Mouse (Mus musculus): ENCODE measurements around the gene Scrt2. TPM values are rescaled to one million over a fixed set of nuclear protein-coding genes. Genes with fewer than 3 reads are reported as not detected.

The Scrt2 gene
- total and polyA plus RNA-seq, 2 experiments from 2014 or later: 2.2 to 10.8 TPM

- Histone ChIP-seq H3K9ac (replicated peaks; ENCODE audit: low read length, poor library complexity, severe bottlenecking) (no peak overlapping the region), H3K4me3 (ENCODE audit: low read depth, low read length) (no peak overlapping the region), H3K27ac (ENCODE audit: low read depth, low read length) (no peak overlapping the region), H3K9me3 (ENCODE audit: low read length) (no peaks in the 10 kb centered on the region), H3K4me2 (ENCODE audit: low read depth, low read length, poor library complexity, severe bottlenecking) (no peak overlapping the region), H3K36me3 (ENCODE audit: insufficient read depth, low read length) (no peaks in the 10 kb centered on the region), H3K4me1 (ENCODE audit: insufficient read depth, low read length) (peaks cover 9% of the 10 kb centered on the region; the same call in 1 of the 2 replicates), H3K27me3 (ENCODE audit: insufficient read depth, low read length) (no peaks in the 10 kb centered on the region)
- WGBS: 70% methylated on average over 13 of the region's 13 CpGs
- no peak for TF ChIP-seq CTCF (IDR thresholded peaks at IDR 0.05)
- ATAC-seq (ENCODE audit: low FRiP score): no peak
- DNase-seq (ENCODE audit: low spot score): no peak
Measured at GRCm38 (mm10) chr2:152101761-152102160, 20.4 kb downstream of the Scrt2 start.

GRCm38 (mm10) chr2:152102369-152102768, 21.0 kb downstream of the Scrt2 start:
- Histone ChIP-seq H3K4me3 (ENCODE audit: low read depth, low read length) (no peak overlapping the region), H3K27ac (ENCODE audit: low read depth, low read length) (no peak overlapping the region), H3K4me2 (ENCODE audit: low read depth, low read length, poor library complexity, severe bottlenecking) (no peak overlapping the region), H3K9me3 (ENCODE audit: low read length) (no peaks in the 10 kb centered on the region), H3K9ac (replicated peaks; ENCODE audit: low read length, poor library complexity, severe bottlenecking) (no peak overlapping the region), H3K36me3 (ENCODE audit: insufficient read depth, low read length) (no peaks in the 10 kb centered on the region), H3K4me1 (ENCODE audit: insufficient read depth, low read length) (peaks cover 9% of the 10 kb centered on the region; the same call in 1 of the 2 replicates), H3K27me3 (ENCODE audit: insufficient read depth, low read length) (no peaks in the 10 kb centered on the region)
- 65% methylated on average over 6 of the region's 6 CpGs for WGBS
- TF ChIP-seq CTCF (IDR thresholded peaks at IDR 0.05): no peak
- ATAC-seq (ENCODE audit: low FRiP score) (no peak), DNase-seq (ENCODE audit: low spot score) (no peak)

- Histone ChIP-seq H3K27me3 (ENCODE audit: insufficient read depth, low read length) (no peaks in the 10 kb centered on the region), H3K36me3 (ENCODE audit: insufficient read depth, low read length) (peaks cover 8% of the 10 kb centered on the region; the same call in 1 of the 2 replicates), H3K27ac (ENCODE audit: low read depth, low read length) (no peak overlapping the region), H3K4me2 (ENCODE audit: low read depth, low read length, poor library complexity, severe bottlenecking) (peak overlapping the region; percentile 83), H3K9ac (replicated peaks; ENCODE audit: low read length, poor library complexity, severe bottlenecking) (peak overlapping the region; percentile 86), H3K9me3 (ENCODE audit: low read length) (no peaks in the 10 kb centered on the region), H3K4me3 (ENCODE audit: low read depth, low read length) (peak overlapping the region; percentile 76), H3K4me1 (ENCODE audit: insufficient read depth, low read length) (peaks cover 9% of the 10 kb centered on the region; the same call in 1 of the 2 replicates)
- 13% methylated on average over 17 of the region's 17 CpGs for WGBS
- DNase-seq (ENCODE audit: low spot score) (no peak), ATAC-seq (ENCODE audit: low FRiP score) (peak; percentile 7)
- no peak for TF ChIP-seq CTCF (IDR thresholded peaks at IDR 0.05)
Measured at GRCm38 (mm10) chr2:152104711-152105317, 23.5 kb downstream of the Scrt2 start.

GRCm38 (mm10) chr2:152105318-152106224, 24.2 kb downstream of the Scrt2 start, which contains the start of gene Srxn1:
TSS of gene Srxn1 (plus strand) at chr2:152105516.
- Histone ChIP-seq H3K27me3 (ENCODE audit: insufficient read depth, low read length) (no peaks in the 10 kb centered on the region), H3K4me3 (ENCODE audit: low read depth, low read length) (peak within 1 kb of the TSS; percentile 76), H3K27ac (ENCODE audit: low read depth, low read length) (peak within 1 kb of the TSS; percentile 59), H3K4me2 (ENCODE audit: low read depth, low read length, poor library complexity, severe bottlenecking) (peak within 1 kb of the TSS; percentile 83), H3K36me3 (ENCODE audit: insufficient read depth, low read length) (peaks cover 8% of the 10 kb centered on the region; the same call in 1 of the 2 replicates), H3K9ac (replicated peaks; ENCODE audit: low read length, poor library complexity, severe bottlenecking) (peak within 1 kb of the TSS; percentile 86), H3K9me3 (ENCODE audit: low read length) (no peaks in the 10 kb centered on the region), H3K4me1 (ENCODE audit: insufficient read depth, low read length) (peaks cover 9% of the 10 kb centered on the region; the same call in 1 of the 2 replicates)
- peak; percentile 86 for ATAC-seq (ENCODE audit: low FRiP score)
- peak; percentile 74 for TF ChIP-seq CTCF (IDR thresholded peaks at IDR 0.05)
- peak; percentile 83 for DNase-seq (ENCODE audit: low spot score)
- WGBS: 2% methylated on average over 74 of the region's 84 CpGs

- no peak for TF ChIP-seq CTCF (IDR thresholded peaks at IDR 0.05)
- DNase-seq (ENCODE audit: low spot score): no peak
- 91% methylated on average over 3 of the region's 3 CpGs for WGBS
- Histone ChIP-seq H3K9ac (replicated peaks; ENCODE audit: low read length, poor library complexity, severe bottlenecking) (no peak overlapping the region), H3K9me3 (ENCODE audit: low read length) (no peaks in the 10 kb centered on the region), H3K27ac (ENCODE audit: low read depth, low read length) (no peak overlapping the region), H3K4me1 (ENCODE audit: insufficient read depth, low read length) (peaks cover 9% of the 10 kb centered on the region; the same call in 1 of the 2 replicates), H3K27me3 (ENCODE audit: insufficient read depth, low read length) (no peaks in the 10 kb centered on the region), H3K36me3 (ENCODE audit: insufficient read depth, low read length) (peaks cover 8% of the 10 kb centered on the region; the same call in 1 of the 2 replicates), H3K4me3 (ENCODE audit: low read depth, low read length) (peak overlapping the region; percentile 76), H3K4me2 (ENCODE audit: low read depth, low read length, poor library complexity, severe bottlenecking) (peak overlapping the region; percentile 83)
- no peak for ATAC-seq (ENCODE audit: low FRiP score)
Measured at GRCm38 (mm10) chr2:152106225-152106595, 24.9 kb downstream of the Scrt2 start.

All from midbrain, postnatal 0 days (tissue).